Mouse (Mus musculus) kidney, adult 2 months (tissue): ENCODE measurements around the gene Trabd2b.

Source experiments
- CTCF ChIP-seq: fragments of 200-500 bp; conservative IDR thresholded peaks from 2 replicates; pipeline ENCODE4 v1.5.1; 2011; ENCODE audit warnings: low read depth, mild to moderate bottlenecking, control low read depth, low read length, moderate library complexity, mixed read lengths; ENCODE audit not compliant: insufficient read depth, insufficient read length
- POLR2A ChIP-seq: fragments of 200-500 bp; IDR thresholded peaks from one replicate; pipeline ENCODE4 v1.6.1; 2011; ENCODE audit warnings: low read depth, low read length, control low read depth

- TF ChIP-seq CTCF (no peak), POLR2A (no peak)
Observed at GRCm38 (mm10) chr4:114385236-114385635, 21.3 kb upstream of the Trabd2b start.
